Mouse (Mus musculus): ENCODE results near the gene Fam47c. TPM values are rescaled to one million over a fixed set of nuclear protein-coding genes. Genes with fewer than 3 reads are reported as not detected.

Gene Fam47c
- total and polyA plus RNA-seq, 3 experiments, result not detected

- Histone ChIP-seq H3K4me2 (ENCODE audit: insufficient read depth, low read depth, poor library complexity, severe bottlenecking) (no peak overlapping the region), H3K9ac (ENCODE audit: insufficient read depth, low read depth) (no peak overlapping the region), H3K79me2 (replicated peaks; ENCODE audit: control insufficient read depth, extremely low read depth, insufficient read depth, poor library complexity, severe bottlenecking) (no peaks in the 10 kb centered on the region), H3K4me1 (ENCODE audit: control insufficient read depth in 1 of 2, insufficient read depth in 2 of 2) (no peaks in the 10 kb centered on the region), H3K9me3 (replicated peaks; ENCODE audit: low read length) (no peaks in the 10 kb centered on the region), H3K27me3 (replicated peaks) (no peaks in the 10 kb centered on the region), H3K4me3 (replicated peaks in 1 of 3; ENCODE audit: low read depth in 2 of 3, low read length in 2 of 3, poor library complexity in 1 of 3) (no peak overlapping the region), H3K36me3 (replicated peaks in 1 of 2; ENCODE audit: control insufficient read depth in 1 of 2, insufficient read depth in 1 of 2, low read length in 1 of 2) (no peaks in the 10 kb centered on the region), H3K27ac (ENCODE audit: insufficient read depth, low read depth) (no peak overlapping the region)
- in situ Hi-C loops (cut with MboI; ENCODE audit: low pct_ligation_motif_present, low pct_unique_long_range_greater_than_20kb, low sequenced_read_pairs) (no loop called here), dilution Hi-C loops (cut with MboI; ENCODE audit: extremely low pct_ligation_motif_present, extremely low pct_unique_long_range_greater_than_20kb, low sequenced_read_pairs) (no loop called here)
- TF ChIP-seq SMC3 (IDR thresholded peaks at IDR 0.05; ENCODE audit: low read depth, low read length), result no peak
- TF ChIP-seq EP300 (IDR thresholded peaks at IDR 0.05; ENCODE audit: low read length), result no peak
- TF ChIP-seq TCF12 (IDR thresholded peaks at IDR 0.05; ENCODE audit: low read depth, low read length), result no peak
- TF ChIP-seq ZKSCAN1 (IDR thresholded peaks at IDR 0.05; ENCODE audit: borderline replicate concordance, low read depth, low read length), result no peak
- TF ChIP-seq BHLHE40 (IDR thresholded peaks at IDR 0.05; ENCODE audit: low read depth, low read length), result no peak
- no peak for TF ChIP-seq MYC (IDR thresholded peaks at IDR 0.05; ENCODE audit: low read depth, low read length)
- TF ChIP-seq JUN (IDR thresholded peaks at IDR 0.05; ENCODE audit: insufficient read depth, low read depth, low read length), result no peak
- no peak for TF ChIP-seq UBTF (IDR thresholded peaks at IDR 0.05; ENCODE audit: low read depth, low read length)
- TF ChIP-seq POLR2A (IDR thresholded peaks at IDR 0.05; ENCODE audit: low read depth, low read length), result no peak
- no peak for TF ChIP-seq MAX (IDR thresholded peaks at IDR 0.05; ENCODE audit: low read length)
- no peak for DNase-seq (ENCODE audit: extremely low read depth)
Observed at GRCm38 (mm10) chrX:78777078-78777477, 39.5 kb downstream of the Fam47c start.

Other genes with a start within 250 kb of the Fam47c start
- gene Prrg1, start 153.9 kb upstream of the Fam47c start, total RNA-seq (2012; rRNA removed), result not detected in 2 replicates
- not detected in 2 replicates for gene Prrg1, start 153.9 kb upstream of the Fam47c start, total RNA-seq (2014; rRNA removed)
- gene Prrg1, start 153.9 kb upstream of the Fam47c start, polyA plus RNA-seq (2012; ENCODE audit: insufficient read length, low read depth), result not detected in 2 replicates